Mouse (Mus musculus) cerebellum, postnatal 25 days (tissue): Measurements from ENCODE around the gene Nfe2.

Experiments used
- DNase-seq, 2 experiments: peaks; one replicate each; pipeline ENCODE4 v3.0.0; 2021; ENCODE audit warnings: mixed read lengths in 2 of 2

The Nfe2 gene

GRCm38 (mm10) chr15:103205156-103205555 lies 53.0 kb downstream of the Nfe2 start:
- no peak for DNase-seq

GRCm38 (mm10) chr15:103202088-103202793 lies 56.0 kb downstream of the Nfe2 start:
- no peak for DNase-seq
